Mouse (Mus musculus): ENCODE data around the gene Myo1d.

The Myo1d gene

DNA sequence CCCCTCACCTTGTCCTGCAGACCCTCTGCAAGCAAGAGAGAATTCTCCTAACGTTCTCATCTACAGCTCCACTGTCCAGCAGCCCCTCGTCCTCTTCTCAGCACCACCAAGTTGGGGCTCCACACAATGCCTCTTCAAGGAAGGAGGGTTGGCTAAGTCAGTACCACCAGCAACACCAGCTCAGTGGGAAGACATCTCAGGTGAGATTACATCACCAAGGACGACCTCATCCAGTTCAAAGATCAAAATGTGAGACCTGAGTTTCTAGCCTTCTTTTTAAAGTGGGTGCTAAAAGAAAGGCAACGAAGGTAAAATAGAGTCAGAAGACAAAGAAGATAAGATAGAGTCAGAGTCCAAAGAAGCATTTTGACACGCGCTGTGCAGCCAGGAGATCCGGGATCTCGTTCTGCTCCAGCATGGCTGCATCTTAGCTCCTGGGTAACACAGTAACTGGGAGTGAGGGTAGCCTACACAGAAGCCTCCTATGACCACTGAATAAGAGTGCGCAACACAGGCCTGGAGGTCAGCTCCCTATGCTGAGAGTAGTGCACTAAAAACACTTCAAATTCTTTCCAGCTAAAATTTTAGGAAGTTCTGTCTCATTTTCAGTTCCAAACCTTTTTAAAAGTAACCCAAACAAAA lies 56.3 kb downstream of the Myo1d start:
- in situ Hi-C loops (cut with MseI, MboI): no loop called here

DNA sequence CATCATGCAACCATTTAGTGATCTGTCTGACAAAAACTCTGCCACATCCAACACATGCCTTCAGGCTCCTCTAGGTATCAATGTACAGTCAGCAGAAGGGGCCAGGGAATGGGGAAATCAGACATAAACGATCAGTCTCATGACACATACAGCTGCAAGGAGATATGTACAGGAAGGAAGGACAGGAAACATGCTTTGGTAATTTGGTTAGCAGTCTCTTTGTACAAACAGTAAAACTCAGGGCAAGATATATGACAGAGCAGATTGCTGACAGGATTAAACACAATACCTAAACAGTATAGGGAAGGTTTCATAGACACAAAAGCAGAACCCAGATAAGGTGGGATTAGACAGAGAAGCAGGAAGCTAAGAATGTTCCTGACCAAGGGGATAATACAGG lies 60.8 kb downstream of the Myo1d start:
- in situ Hi-C loops (cut with MseI, MboI): no loop called here

DNA sequence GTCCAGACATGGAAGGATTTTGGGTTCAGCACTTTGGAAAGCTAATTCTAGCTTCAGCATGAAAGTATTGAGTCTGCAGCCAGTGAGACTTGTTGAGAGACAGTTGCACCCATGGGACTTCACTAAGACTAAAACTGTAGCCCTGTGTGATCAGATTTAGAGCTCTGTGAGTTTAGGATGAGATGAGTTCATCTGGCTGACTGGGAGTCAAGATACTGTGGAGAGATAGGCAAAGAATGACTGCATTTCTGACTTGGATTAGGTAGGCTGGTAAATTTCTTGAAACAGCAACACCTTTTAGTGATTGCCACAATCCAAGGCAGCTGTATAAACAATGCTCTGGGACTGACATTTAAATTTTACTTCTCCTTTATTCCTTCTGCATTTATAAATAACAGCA lies 61.8 kb downstream of the Myo1d start:
- in situ Hi-C loops (cut with MseI, MboI): no loop called here

DNA sequence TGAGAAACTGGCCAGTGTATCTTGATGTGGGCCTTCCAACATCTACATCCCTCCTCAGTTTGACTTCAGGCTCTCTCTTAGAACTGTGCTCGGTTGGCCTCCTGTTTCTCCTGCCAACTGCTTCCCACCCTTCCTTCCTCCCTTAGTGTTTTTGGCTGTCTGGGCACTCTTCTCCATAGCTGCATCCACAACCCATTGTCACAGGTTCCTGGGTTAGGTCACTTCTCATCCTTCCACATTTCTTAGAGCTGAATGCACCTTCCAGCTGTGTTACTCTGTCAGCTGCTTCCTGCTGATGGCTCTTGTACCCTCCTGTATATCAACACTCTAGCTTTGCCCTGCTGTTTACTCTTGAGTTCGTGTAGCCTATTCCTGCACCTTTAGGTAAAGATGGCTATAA lies 64.7 kb downstream of the Myo1d start:
- in situ Hi-C loops (cut with MseI, MboI): no loop called here

DNA sequence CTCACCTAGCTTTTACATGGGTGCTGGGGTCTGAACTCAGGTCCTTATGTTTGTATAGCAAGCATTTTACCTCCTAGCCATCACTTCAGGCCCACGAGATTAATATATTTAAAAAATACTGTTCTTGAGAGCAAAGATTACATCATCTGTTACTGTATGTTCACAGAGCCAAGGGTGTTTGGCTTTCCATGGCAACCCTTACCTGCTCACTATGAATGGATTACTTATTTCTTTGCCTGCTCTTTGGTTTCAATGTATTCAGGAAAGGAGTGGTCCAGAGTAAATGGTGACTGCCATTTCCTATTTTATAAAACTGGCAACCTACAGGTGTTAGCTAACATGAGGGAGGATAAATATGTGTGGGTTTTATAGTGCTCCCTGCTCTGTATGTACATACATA lies 66.1 kb downstream of the Myo1d start:
- in situ Hi-C loops (cut with MseI, MboI): no loop called here

DNA sequence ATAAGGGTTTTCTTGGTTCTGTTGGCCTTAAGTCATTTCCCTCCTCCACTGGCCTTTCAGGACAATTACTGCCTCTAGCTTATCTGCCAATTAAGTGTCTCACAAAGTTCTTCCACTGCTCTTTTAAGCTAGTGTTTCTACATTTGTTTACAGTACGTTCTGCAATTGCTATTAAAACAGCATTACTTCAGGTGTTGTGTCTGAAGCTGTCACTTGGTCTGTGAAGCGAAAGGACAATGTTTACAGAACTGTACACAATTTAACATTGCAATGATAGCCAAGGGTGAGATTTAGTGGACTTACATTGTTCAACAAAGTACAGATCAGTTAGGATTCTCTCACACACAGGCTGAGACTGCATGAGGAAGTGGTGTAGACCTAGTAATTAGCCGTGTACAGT lies 67.6 kb downstream of the Myo1d start:
- in situ Hi-C loops (cut with MseI, MboI): no loop called here

DNA sequence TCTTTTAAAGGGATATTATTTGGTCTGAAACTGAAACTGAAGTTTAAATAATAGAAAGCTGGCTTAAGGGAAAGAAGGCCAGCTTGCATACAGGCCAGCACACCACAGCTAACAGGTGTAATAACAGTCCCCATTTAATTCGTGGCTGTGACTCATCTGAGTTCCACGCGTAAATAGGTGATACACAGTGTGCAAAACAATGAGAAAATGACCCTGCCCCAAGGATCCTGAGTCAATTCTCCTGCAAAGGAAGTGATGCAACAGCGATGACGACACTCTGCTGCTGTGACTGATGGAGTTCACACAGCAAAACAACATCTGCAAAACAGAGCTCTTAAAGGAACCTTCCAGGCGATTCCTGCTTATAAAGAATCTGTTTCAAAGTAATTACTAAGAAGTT lies 68.5 kb downstream of the Myo1d start:
- in situ Hi-C loops (cut with MseI, MboI): no loop called here

DNA sequence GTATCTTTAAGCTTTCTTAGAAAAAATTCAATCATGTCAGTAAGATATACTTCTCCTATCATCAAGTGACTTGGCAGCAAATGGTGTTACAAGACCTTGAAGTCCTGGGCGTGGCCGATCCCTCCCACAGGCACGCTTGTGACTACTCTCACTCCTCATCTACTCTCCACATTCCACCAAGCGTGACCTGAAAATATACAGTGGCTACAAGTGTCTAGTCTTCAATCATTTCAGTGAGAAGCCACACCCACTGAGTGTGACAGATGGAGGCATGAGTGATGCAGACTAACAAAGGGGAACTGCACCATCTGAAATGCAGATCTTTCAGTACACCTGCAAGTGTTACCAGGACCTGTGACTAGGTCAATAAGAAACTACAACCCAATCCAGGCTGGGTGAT lies 79.2 kb downstream of the Myo1d start:
- in situ Hi-C loops (cut with MseI, MboI): no loop called here

DNA sequence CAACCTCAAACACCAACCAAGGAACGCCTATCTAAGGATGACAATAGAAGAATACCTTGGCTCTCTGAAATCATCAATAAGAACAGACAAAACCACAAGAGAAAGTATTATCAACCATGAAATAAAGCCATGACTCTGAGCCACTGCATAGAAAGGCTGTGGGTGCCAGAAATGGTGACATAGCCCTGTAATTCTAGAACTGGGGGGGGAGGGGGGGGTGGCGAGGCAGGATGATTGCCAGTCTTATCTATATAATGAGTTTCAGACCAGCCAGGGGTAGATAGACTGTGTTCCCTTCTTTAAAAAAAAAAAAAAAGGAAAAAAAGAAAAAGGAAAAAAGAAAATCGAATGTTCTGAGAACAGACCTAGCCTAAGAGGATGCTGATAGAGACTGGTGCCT lies 81.1 kb downstream of the Myo1d start:
- in situ Hi-C loops (cut with MseI, MboI): loop anchor here in 1 of 2 experiments (5.0 kb wide), 1 partner anchor 99 kb away; no protein-coding TSS in a partner anchor

DNA sequence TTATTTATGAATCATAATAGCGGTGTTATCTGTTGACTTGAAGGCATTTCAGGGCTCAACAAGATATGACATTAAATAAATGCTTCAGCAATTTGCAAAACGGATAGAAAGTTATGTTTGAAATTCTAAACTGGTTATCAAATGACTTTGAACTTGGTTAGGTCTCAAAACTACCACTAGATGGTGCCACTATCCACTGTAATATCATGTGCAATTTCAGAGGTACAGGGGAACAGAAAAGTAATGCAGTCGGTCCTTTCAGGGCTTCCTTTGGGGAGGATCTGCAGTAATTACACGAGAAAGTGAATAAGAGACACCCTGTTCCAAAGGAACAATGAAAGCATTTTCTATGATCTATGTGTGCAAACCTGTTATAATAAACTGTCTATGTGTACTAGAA lies 83.5 kb downstream of the Myo1d start:
- in situ Hi-C loops (cut with MseI, MboI): loop anchor here in 1 of 2 experiments (5.0 kb wide), 1 partner anchor 101 kb away; no protein-coding TSS in a partner anchor

DNA sequence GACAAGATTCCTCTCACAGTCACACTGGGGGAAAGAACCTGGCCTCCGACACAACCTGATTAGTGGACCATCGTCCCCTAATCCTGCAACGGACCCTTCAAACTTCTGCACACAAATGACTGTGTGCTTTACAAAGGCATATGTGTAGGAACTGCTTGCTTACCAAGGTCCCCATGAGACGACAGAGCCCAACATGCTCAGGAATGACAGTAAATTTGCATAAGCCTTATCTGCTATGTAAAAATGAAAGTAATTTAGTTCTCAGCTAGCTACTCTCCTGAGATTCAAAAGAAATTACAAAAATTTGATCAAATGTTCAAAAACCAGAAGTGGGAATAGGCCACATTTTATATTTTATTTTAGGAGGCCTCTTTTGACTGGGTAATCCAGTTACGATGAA lies 95.2 kb downstream of the Myo1d start:
- in situ Hi-C loops (cut with MseI, MboI): no loop called here

DNA sequence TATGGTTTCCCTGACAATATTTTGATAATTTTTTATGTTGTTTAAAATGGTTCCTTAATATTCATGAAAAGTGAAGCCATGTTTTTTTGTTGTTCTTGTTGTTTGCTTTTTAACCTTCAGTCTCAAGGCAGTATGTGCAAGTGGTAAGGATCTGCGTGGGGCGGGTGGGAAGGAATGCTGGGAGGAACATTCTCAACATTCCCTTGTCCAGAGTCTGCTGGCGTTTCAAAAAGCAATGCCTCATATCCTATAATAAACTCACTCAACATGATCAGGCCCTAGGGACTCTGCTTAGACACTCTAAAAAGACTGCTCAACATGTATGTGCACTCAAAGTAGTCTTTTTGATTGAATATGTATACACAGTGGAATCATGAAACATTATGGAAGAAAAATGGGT lies 97.1 kb downstream of the Myo1d start:
- in situ Hi-C loops (cut with MseI, MboI): no loop called here

DNA sequence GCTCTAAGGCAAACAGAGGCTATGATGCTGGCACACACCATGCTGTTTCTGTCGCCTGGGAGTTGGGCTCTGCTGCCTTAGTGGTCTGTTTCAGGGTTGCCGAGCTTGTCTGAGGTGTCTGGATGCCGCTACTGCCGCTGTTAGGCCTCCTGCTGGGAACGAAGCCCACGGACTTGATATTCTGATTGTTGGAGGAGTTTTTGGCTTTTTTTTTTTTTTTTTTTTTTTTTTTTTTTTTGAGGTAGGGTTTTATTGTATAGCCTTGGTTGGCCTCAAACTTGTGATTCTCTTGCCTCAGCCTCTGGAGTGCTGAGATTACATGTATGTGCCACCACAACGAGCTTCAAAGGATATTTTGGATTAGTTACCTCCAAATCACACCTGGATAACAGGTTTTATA lies 106.8 kb downstream of the Myo1d start:
- in situ Hi-C loops (cut with MseI, MboI): no loop called here

DNA sequence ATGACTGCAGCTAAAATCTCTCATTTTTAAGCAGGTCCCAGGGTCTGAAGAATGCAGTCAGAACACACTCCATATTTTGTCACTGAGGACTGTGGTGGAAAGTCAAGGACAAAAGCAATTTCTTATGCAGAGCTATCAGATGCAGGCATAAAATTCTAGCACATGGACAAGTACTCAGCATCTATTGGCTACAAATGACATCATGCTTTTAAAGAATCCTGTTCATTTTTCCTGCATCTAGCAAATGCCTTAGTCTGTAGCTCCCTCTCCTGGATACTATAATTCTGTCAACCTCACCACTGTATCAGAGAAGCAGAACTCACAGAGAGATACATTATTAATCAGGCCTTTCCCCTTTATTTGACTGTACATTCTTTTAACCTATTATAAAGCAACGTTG lies 109.4 kb downstream of the Myo1d start:
- in situ Hi-C loops (cut with MseI, MboI): no loop called here

DNA sequence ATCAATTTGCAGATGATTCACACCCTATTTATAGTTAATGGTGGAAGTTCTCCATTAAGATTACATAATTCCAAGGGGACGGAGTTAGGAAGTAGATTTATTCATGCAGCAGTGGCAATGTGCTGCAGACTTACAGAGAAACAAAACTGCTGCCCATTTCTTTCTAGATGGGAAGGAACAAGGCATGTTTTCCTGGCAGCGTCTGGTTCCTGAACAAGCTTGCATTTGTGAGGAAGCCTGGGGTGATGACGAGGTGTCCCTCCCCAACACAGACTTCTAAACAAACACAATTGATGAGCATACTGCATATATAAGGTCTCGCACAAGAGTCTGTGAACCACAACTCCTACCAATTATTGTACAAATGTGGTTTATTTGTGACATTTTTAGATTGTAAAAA lies 109.9 kb downstream of the Myo1d start:
- in situ Hi-C loops (cut with MseI, MboI): no loop called here

DNA sequence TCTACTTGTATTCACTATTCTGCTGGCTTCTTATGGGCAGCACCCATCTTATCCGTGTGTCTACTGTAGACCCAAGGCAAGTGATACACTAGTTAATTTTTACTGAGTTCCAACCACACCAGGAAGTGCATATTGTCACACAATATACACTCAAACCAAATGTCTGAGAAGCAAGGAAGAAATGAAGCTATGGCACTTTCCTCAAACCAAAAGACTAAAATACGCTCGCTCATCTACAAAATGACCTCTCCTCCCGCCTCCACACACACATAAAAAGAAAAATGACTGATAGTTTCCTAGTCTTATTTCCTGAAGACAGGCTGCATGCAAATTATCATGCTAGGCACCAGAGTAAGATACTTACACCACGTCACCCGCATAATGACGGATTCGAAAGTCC lies 113.6 kb downstream of the Myo1d start:
- in situ Hi-C loops (cut with MseI, MboI): no loop called here

DNA sequence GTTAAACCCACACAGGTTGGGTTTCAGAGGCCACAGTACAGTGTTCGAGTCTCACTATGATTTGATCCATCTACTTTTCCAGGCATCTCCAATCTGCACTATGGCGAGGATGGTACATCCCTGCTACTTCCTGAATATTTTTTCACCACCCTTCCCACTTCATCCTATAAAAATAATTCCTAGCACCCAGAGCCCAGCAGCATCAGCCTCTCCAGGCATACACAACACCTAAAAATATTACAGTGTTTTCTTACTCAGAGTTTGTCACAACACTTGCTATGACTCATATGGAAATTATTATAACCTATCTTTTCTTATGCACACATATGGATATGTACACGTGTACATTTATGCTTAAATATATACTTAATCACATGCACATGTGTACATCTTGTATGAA lies 115.6 kb downstream of the Myo1d start:
- in situ Hi-C loops (cut with MseI, MboI): no loop called here

DNA sequence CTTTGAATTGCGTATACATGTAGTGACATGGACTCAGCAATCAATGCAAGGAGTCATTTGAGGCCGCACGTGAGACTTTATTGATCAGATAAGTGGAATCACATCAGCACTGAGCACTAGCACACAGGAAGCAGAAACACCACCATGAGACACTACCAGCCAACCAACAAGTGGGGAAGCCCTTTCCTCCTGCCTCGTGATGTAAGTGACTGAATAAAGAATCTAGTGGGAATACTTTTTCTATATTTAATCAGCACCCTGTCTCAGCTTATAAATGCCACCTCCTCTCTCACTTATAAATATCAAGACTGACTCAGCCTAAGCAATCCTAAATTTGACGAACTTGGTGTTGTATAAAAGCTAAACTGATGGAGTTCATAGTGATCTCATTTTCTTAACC lies 134.7 kb downstream of the Myo1d start:
- in situ Hi-C loops (cut with MseI, MboI): no loop called here

DNA sequence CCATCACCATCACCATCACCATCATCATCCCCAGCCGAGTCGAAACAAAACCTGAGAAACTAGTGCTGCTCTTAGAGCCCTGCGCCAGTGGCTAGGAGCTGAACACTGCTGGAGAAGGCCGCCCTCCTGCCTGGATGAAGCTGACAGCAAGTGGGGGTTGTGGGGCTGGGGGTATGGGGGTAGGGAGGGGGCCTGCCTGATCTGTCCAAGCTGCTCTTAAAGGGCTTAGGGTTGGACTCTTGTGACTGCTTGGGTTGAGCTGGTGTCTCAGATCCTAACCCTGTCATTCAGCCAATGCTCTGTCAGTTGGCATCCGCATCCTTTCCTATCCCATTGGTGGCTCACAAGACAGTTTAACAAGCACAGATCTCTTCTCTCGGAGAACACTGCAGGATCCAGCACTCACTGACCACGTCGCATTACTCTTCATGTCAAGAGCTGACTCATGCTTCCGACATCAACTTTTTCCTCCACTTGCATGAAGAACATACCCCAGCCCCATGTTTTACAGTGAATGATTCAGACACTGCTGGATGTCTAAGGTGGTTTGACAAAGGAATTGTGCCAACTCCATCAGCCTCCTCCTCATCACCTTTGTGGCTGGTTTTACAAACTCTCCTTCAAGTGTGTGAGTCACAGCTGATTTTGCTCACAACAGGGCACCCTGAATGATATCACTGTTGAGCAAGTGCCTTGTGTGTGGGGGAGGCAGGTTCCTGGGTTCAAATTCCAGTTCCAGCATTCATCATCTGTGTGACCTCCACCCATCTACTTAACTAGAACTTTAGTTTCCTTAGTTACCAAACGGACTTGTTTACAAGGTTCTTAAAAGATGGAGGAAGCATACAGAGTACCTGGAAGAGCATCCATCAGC lies 150.6 kb downstream of the Myo1d start:
- in situ Hi-C loops (cut with MseI, MboI): no loop called here

DNA sequence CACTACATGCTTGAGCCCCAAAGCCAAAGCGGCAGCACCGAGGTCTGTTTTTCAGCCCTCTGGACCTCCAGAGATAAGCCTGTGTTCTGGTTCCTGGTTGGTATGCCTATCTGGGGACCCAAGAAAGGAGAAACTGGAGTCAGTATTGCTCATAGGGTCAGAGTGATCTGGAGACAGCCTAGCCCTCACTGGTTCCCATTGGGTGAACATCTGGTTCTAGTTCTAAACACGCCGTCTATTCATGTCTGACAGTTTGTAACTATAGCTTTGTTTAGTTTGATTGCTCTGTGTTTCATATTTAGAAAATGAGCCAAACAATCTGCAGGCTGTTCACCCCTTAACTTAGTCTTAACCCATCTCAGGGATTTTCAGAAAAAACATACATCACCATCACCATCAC lies 151.2 kb downstream of the Myo1d start:
- in situ Hi-C loops (cut with MseI, MboI): no loop called here

DNA sequence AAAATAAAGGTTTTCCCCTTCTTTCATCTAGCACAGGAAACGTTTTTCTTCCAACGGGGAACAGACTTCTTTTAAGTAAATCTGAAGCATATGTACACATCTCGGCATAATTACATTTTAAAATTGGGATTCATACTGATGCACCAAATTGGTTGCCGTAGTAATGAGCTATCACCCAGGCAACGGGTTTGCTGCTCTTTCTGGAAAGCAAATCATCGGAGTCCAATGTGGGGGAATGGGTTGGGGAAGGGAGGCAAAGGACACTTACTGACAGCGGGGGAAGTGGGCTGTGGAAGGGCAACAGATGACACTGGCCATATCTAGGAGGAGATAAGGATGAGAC lies 156.8 kb downstream of the Myo1d start:
- in situ Hi-C loops (cut with MseI, MboI): no loop called here

DNA sequence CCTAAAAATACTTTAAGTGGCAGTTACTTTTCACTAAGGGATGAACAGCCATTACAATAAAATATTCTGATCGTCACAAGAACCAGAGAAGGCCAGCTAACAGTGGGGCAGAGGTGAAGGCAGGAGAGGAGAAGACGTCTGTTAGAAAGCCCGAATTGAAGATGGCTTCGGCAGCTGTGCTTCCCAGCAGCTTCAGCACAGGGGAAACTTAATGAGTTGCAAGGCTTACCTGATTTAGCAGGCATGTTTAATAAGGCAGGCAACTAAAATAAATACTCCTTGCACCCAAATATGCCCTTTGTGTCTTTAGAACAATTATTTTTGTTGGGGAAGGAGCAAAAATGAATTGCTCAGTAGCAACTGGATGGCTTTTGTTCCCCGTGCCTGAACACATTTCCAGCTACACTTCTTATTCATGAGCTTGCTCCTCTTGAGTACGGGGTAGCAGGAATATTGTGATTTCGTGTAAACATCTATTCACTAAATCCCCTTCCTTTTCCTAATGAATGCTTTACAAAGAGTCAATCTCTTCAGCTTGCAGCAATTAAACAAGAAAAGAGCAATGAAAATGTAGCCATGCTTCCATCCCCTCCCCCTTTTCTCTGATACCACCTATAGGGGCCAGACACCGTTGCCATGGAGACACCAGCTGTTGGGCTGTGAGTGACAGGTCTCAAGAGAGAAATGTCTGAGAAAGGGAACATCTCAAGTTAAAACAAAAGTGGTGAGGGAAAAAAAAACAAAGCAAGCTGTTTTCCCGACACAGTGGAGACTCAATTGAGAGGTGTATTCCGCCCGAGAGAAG lies 157.4 kb downstream of the Myo1d start:
- in situ Hi-C loops (cut with MseI, MboI): no loop called here
